Mouse (Mus musculus): ENCODE results near the gene Trip10. TPM values are rescaled to one million over a fixed set of nuclear protein-coding genes. Genes with fewer than 3 reads are reported as not detected.
A peak's percentile ranks its signal among the peaks of the same experiment; 100 is the strongest.
"Not testable (repeated sequence)": the region's sequence is repeated elsewhere in the genome, so short reads cannot be mapped to it uniquely, and the experiment has no call there.

Trip10 gene
- polyA plus RNA-seq, 1 experiment, result 61.1 TPM

DNA sequence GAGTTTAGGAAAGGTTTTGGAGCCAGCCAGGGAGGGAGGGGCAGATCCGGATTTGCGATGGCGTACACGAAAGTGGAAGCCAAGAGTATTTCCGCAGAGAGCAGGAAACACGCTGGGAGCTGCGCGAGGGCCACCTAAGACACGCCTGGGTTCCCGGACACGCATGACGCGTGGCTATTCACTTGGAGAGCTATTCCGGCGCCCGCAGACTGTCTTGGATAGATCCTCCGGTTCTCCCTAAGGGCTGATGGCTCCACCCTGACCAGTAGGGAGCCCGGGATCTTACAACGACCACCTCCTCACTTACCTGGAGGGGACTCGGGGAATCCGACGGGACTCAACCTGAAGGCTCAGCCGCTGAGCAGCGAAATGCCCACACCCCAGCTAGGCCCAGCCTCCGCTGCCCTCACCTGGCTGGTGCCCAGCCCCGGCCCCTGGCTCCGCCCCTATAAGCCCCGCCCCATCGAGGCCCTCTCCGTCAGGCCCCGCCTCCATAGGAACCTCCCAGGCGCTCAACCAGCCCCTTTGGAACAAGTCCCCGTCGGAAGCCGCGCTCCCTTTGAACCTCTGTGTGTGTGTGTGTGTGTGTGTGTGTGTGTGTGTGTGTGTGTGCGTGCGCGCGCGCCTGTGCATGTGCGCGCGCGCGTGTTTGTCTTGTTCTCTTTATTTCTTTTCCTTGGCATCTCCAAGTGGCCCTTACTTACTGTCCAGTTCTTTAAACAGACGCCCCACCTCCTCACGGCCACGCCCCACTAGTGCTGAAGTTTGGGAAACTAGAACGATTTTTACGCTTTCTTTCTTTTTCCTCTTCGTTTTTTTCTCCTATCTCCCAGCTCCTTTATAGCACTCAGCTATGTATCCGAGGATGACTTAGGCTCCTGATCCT, 26.1 kb downstream of the Trip10 start:
- TF ChIP-seq POLR2A (IDR thresholded peaks at IDR 0.05; ENCODE audit: insufficient read depth, low read length) (peak; percentile 31), CTCF (IDR thresholded peaks at IDR 0.05; ENCODE audit: low read depth, low read length) (no peak), EP300 (IDR thresholded peaks at IDR 0.05; ENCODE audit: insufficient read depth, low read depth, low read length) (no peak)
- Histone ChIP-seq H3K27me3 (ENCODE audit: control insufficient read depth, insufficient read depth, low read length, poor library complexity, severe bottlenecking) (no peaks in the 10 kb centered on the region), H3K36me3 (ENCODE audit: control insufficient read depth, insufficient read depth, low read length, poor library complexity, severe bottlenecking) (no peaks in the 10 kb centered on the region), H3K4me3 (ENCODE audit: low read depth, low read length) (peak overlapping the region; percentile 90), H3K9ac (ENCODE audit: low read depth, poor library complexity, severe bottlenecking) (peak overlapping the region; percentile 28), H3K27ac (ENCODE audit: insufficient read depth, low read length) (no peak overlapping the region), H3K4me1 (ENCODE audit: control insufficient read depth, insufficient read depth, low read length) (no peaks in the 10 kb centered on the region), H3K9me3 (replicated peaks; ENCODE audit: control insufficient read depth, insufficient read depth, low read length, poor library complexity, severe bottlenecking) (peaks cover 5% of the 10 kb centered on the region; the same call in 1 of the 2 replicates)

DNA sequence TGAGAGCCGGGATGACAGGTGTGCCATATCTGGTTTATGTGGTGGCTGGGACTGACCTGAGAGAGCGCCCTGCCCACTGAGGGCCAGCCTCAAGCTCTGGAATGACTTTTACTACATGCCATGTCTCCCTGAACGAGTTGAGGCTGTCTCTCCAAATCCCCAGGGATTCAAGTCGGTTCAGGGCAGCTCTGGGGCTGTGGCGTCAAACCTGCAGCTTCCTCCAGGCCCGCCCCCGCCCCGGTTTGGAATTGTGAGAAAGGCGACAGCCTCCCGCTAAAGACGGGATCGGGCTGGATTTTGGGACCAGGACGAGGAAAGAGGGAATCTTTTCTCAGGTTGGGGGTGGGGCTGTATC, 26.7 kb downstream of the Trip10 start:
- Histone ChIP-seq H3K4me1 (ENCODE audit: control insufficient read depth, insufficient read depth, low read length) (no peaks in the 10 kb centered on the region), H3K27me3 (ENCODE audit: control insufficient read depth, insufficient read depth, low read length, poor library complexity, severe bottlenecking) (no peaks in the 10 kb centered on the region), H3K4me3 (ENCODE audit: low read depth, low read length) (peak overlapping the region; percentile 44), H3K36me3 (ENCODE audit: control insufficient read depth, insufficient read depth, low read length, poor library complexity, severe bottlenecking) (no peaks in the 10 kb centered on the region), H3K27ac (ENCODE audit: insufficient read depth, low read length) (no peak overlapping the region), H3K9ac (ENCODE audit: low read depth, poor library complexity, severe bottlenecking) (no peak overlapping the region), H3K9me3 (replicated peaks; ENCODE audit: control insufficient read depth, insufficient read depth, low read length, poor library complexity, severe bottlenecking) (peaks cover 3% of the 10 kb centered on the region; the same call in 1 of the 2 replicates)
- no peak for TF ChIP-seq EP300 (IDR thresholded peaks at IDR 0.05; ENCODE audit: insufficient read depth, low read depth, low read length)

- H3K27ac ChIP-seq (ENCODE audit: insufficient read depth, low read length), result no peak overlapping the region
Measured at GRCm38 (mm10) chr17:57276634-57277121, 27.4 kb downstream of the Trip10 start.

GRCm38 (mm10) chr17:57277598-57278261, 28.5 kb downstream of the Trip10 start:
- not testable (repeated sequence) for H3K27me3 ChIP-seq (ENCODE audit: control insufficient read depth, insufficient read depth, low read length, poor library complexity, severe bottlenecking); H3K36me3 ChIP-seq (ENCODE audit: control insufficient read depth, insufficient read depth, low read length, poor library complexity, severe bottlenecking); H3K4me1 ChIP-seq (ENCODE audit: control insufficient read depth, insufficient read depth, low read length); H3K4me3 ChIP-seq (ENCODE audit: low read depth, low read length); H3K27ac ChIP-seq (ENCODE audit: insufficient read depth, low read length); H3K9me3 ChIP-seq (replicated peaks; ENCODE audit: control insufficient read depth, insufficient read depth, low read length, poor library complexity, severe bottlenecking); H3K9ac ChIP-seq (ENCODE audit: low read depth, poor library complexity, severe bottlenecking)

More at GRCm38 (mm10) chr17:57276634-57277121, 27.4 kb downstream of the Trip10 start:
- Histone ChIP-seq H3K9ac (ENCODE audit: low read depth, poor library complexity, severe bottlenecking) (no peak overlapping the region), H3K36me3 (ENCODE audit: control insufficient read depth, insufficient read depth, low read length, poor library complexity, severe bottlenecking) (no peaks in the 10 kb centered on the region), H3K9me3 (replicated peaks; ENCODE audit: control insufficient read depth, insufficient read depth, low read length, poor library complexity, severe bottlenecking) (no peaks in the 10 kb centered on the region), H3K27me3 (ENCODE audit: control insufficient read depth, insufficient read depth, low read length, poor library complexity, severe bottlenecking) (no peaks in the 10 kb centered on the region), H3K4me1 (ENCODE audit: control insufficient read depth, insufficient read depth, low read length) (no peaks in the 10 kb centered on the region), H3K4me3 (ENCODE audit: low read depth, low read length) (peak overlapping the region; percentile 79)
- peak; percentile 85 for TF ChIP-seq CTCF (IDR thresholded peaks at IDR 0.05; ENCODE audit: low read depth, low read length)
- TF ChIP-seq EP300 (IDR thresholded peaks at IDR 0.05; ENCODE audit: insufficient read depth, low read depth, low read length), result no peak

DNA sequence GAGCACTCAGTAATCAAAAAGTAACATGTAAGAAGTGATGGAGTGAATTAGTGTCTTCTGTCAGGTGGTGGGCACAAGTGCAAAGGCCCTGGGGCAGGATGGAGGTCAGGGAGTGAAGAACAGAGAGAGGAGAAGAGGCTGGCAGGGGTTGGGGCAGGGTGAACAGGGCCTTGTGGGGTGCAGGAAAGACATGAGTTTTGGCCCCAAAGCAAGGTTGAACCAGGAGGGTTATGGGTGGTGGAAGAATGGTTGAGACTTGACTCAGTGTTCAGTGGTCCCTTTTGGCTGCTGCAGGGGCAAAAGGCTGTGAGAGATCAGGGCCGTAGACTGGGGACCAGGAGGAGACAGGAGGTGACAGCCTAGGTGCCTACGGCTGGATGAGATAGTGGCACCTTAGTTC, 29.3 kb downstream of the Trip10 start:
- no peaks in the 10 kb centered on the region for H3K9me3 ChIP-seq (replicated peaks; ENCODE audit: control insufficient read depth, insufficient read depth, low read length, poor library complexity, severe bottlenecking)
- H3K36me3 ChIP-seq (ENCODE audit: control insufficient read depth, insufficient read depth, low read length, poor library complexity, severe bottlenecking), result no peaks in the 10 kb centered on the region
- no peak overlapping the region for H3K4me3 ChIP-seq (ENCODE audit: low read depth, low read length)
- H3K27ac ChIP-seq (ENCODE audit: insufficient read depth, low read length), result no peak overlapping the region
- H3K9ac ChIP-seq (ENCODE audit: low read depth, poor library complexity, severe bottlenecking), result no peak overlapping the region
- H3K4me1 ChIP-seq (ENCODE audit: control insufficient read depth, insufficient read depth, low read length), result no peaks in the 10 kb centered on the region
- no peaks in the 10 kb centered on the region for H3K27me3 ChIP-seq (ENCODE audit: control insufficient read depth, insufficient read depth, low read length, poor library complexity, severe bottlenecking)
- TF ChIP-seq POLR2A (IDR thresholded peaks at IDR 0.05; ENCODE audit: insufficient read depth, low read length) (no peak), EP300 (IDR thresholded peaks at IDR 0.05; ENCODE audit: insufficient read depth, low read depth, low read length) (no peak), CTCF (IDR thresholded peaks at IDR 0.05; ENCODE audit: low read depth, low read length) (no peak)

DNA sequence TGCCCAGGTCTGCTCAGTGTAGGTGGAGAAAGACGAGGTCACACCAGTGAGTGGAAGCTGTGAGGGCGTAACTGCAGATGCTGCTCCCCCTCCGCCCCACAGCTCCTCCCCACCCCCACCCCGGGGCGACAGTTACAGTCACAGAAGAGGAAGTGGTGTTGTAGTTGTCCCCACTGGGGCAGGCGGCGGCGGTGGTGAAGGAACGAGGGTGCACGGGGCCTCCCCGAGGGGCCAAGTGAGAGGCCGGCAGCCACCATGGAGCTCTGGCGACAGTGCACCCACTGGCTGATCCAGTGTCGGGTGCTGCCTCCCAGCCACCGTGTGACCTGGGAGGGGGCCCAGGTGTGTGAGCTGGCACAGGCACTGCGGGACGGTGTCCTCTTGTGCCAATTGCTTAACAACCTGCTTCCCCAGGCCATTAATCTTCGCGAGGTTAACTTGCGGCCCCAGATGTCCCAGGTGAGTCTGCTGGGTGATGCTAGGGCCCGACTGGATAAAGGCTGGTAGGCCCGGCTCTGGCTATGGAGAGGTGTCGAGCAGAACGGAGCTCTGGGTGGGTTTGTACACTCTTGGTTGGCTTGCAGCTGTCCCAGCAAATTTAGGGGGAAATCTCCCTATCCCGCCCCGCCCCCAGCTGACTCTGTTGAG, 29.8 kb downstream of the Trip10 start, which contains the start of gene Vav1:
TSS of gene Vav1 (plus strand) at position 158 of the 648 bp plus-strand sequence.
- H3K4me1 ChIP-seq (ENCODE audit: control insufficient read depth, insufficient read depth, low read length), result no peaks in the 10 kb centered on the region
- H3K36me3 ChIP-seq (ENCODE audit: control insufficient read depth, insufficient read depth, low read length, poor library complexity, severe bottlenecking), result no peaks in the 10 kb centered on the region
- TF ChIP-seq EP300 (IDR thresholded peaks at IDR 0.05; ENCODE audit: insufficient read depth, low read depth, low read length) (no peak), POLR2A (IDR thresholded peaks at IDR 0.05; ENCODE audit: insufficient read depth, low read length) (no peak), CTCF (IDR thresholded peaks at IDR 0.05; ENCODE audit: low read depth, low read length) (no peak)
- H3K27me3 ChIP-seq (ENCODE audit: control insufficient read depth, insufficient read depth, low read length, poor library complexity, severe bottlenecking), result no peaks in the 10 kb centered on the region
- peak within 1 kb of the TSS; percentile 20 for H3K9ac ChIP-seq (ENCODE audit: low read depth, poor library complexity, severe bottlenecking)
- H3K4me3 ChIP-seq (ENCODE audit: low read depth, low read length), result peak within 1 kb of the TSS; percentile 7
- no peaks in the 10 kb centered on the region for H3K9me3 ChIP-seq (replicated peaks; ENCODE audit: control insufficient read depth, insufficient read depth, low read length, poor library complexity, severe bottlenecking)
- no peak within 1 kb of the TSS for H3K27ac ChIP-seq (ENCODE audit: insufficient read depth, low read length)
